Mouse (Mus musculus): ENCODE results near the gene Slc22a13.
"Not testable (repeated sequence)": the region's sequence is repeated elsewhere in the genome, so short reads cannot be mapped to it uniquely, and the experiment has no call there.

Gene Slc22a13
- long read RNA-seq, experiment 1, result 0 reads
- long read RNA-seq, experiment 2, result 0 reads

- intact Hi-C loops (cut with DNase I), result no loop called here
Observed at GRCm38 (mm10) chr9:119208998-119209397, at the start of gene Slc22a13. TSS of gene Slc22a13 (minus strand) at chr9:119209098.

- intact Hi-C loops (cut with DNase I), result no loop called here
Observed at GRCm38 (mm10) chr9:119258128-119258527, 49.2 kb upstream of the Slc22a13 start.

DNA sequence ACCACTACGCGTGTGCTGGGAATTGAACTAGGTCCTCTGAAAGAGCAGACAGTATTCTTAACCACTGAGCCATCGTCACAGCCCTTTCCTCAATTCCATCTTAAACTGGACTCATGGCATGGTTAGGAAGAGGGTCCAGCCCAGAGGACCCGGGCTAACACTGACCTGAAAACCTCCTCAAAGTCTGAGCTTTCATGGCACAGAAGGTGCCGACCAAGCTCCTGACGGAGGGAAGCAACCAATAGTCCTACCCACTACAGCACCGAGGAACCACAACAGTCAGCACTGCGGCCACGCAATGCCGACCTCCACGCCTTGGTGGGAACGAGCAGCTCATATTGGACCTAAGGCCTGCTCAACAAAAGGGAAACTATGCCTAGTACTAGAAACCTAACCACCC, 47.3 kb upstream of the Slc22a13 start:
- intact Hi-C loops (cut with DNase I), result no loop called here

GRCm38 (mm10) chr9:119255096-119255495, 46.2 kb upstream of the Slc22a13 start:
- intact Hi-C loops (cut with DNase I), result no loop called here

DNA sequence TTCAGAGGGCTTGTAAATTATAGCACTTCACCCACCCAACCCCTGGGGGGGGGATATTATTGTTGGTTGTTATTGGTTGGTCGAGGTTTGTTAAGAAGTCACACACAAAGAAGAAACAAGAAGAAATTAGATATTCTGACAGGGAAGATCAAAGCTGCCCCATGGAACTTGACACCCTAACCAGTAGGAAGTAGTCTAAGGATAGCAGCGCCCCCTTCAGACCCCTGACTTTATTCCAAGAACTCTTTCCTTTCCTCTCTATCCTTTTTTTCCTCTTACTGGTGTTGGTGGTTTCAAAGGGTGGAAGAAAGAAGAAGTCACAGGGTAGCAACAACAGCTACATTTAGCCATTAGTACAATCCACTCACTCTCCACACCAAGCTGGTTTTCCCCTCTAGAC, 45.3 kb upstream of the Slc22a13 start:
- intact Hi-C loops (cut with DNase I), result no loop called here

GRCm38 (mm10) chr9:119247996-119248395, 39.1 kb upstream of the Slc22a13 start:
- intact Hi-C loops (cut with DNase I), result no loop called here

DNA sequence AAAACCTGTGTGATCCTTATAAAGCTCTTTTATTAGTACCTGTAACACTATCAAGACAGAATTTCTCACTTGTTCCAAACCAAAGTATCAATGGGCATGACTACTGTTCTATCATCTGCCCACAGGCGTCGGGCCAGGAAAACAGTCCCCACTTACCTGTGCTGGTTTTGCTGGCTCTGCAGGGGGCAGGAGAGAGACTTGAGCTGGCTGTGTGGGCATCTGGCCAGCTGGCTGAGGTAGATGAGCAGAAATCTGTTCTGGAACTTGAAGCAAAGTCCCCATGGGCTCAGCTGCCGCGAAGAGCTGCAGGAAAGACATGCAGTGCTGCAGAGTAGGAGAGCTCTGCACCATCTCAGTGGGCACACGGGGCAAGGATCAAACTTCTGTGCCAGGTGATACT, 37.9 kb upstream of the Slc22a13 start:
- intact Hi-C loops (cut with DNase I), result no loop called here

DNA sequence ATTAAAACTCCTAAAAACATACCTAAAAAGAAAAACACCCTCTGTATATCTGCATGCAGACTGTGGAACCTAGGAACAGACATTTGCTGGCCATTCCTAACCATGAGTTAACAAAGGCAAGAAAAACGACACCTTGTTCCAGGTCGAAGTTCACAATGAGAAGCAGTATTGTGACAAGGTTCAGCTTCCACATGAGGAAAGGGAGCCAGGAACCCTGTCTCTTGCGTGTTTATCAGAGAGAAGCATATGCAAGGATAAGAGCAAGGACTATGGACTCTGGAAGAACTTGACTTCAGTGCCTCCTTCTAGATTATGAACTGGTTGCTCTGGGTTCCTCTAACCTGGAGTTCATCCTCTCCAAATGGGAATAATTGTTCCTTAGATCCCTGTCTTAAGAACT, 35.1 kb upstream of the Slc22a13 start:
- intact Hi-C loops (cut with DNase I), result no loop called here

- intact Hi-C loops (cut with DNase I), result no loop called here
Observed at GRCm38 (mm10) chr9:119241169-119241865, 32.4 kb upstream of the Slc22a13 start.

DNA sequence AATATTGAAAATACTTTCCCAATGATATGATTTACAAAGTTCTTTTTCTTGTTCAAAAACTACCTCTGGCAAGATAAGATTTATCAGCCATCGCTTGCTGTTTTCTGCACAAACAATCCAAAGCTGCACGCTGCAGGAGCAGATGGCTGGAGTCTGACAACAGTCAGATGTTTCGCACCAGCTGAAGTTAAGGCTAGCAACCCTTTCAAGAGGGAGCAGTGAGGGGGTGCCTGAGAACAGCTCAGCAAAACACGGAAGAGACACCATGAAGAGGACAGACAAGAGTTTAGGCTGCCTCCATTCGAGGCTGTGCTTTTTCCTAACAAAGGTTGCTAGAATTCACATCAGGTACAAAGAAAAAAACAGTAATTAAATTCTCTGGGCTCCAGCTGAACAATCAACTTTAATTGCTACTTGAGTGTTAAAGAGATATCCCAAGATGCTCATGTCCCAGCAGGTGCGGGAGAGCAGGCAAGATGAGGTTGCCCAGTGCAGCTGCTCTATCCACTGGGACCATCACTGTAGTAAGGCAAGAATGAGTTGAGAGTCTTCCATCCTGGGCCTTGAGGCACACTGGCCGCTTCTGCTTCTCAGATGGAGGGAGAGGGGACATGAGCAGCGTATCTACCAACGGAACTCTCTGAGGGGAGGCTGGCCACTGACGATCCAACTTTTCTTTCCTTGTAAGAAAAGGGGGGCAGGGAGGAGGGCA, 31.5 kb upstream of the Slc22a13 start:
- intact Hi-C loops (cut with DNase I), result no loop called here

DNA sequence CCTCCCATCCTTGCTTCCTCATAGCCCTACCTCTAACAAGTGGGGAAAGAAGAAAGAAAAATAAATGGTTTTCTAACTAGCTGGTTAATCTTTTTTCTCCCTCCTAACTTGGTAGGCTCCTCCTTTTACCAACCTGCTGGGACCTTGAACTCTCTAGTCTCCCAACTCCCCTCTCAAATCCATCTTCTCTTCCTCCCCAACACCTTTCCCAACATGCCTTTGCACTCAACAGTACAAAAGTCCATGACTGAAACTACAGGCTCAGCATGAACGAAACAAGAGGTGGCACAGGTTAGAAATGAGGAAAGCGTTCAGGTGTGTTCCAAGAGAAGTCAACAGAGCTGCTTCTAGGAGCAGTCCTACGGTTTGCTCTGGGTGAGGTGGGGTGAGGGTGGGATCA, 30.4 kb upstream of the Slc22a13 start:
- intact Hi-C loops (cut with DNase I), result no loop called here

DNA sequence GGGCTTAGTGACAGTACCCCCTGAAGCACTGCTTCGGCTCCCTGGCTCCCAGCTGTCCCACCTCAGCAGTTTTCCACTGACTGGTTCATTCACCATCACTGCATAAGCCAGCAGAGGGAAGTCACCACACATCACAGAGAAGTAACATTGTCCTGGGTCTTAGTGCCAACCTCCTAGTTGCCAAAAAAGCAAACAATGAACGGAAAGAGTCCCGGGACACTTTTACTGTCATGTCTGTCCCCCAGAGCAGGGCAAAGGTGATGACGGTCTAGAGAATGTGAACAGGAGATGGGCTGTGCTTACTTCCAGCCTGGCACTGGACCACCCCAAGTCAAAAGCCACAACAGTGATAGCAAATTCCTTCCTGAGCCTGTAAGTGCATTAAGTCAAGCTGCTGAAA, 29.9 kb upstream of the Slc22a13 start:
- intact Hi-C loops (cut with DNase I), result no loop called here

- intact Hi-C loops (cut with DNase I), result no loop called here
Observed at GRCm38 (mm10) chr9:119231552-119231951, 22.7 kb upstream of the Slc22a13 start.

DNA sequence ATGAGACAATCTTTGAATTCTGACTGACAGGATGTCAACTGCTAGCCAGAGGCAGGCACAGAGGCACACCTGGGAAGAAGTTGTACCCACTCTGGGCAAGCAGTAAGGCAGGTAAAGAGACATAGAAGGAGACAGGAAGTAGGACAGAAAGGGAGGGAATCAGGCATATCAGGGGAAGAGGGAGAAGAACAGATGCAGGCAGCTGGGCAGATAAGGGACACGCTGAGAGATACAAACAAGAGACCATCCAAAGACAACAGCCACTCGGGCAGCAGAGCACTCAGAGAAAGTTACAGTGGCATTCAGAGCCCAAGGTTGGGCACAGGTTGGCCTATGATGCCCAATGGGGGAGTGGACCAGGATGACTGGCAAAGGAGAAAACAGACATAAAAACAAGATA, 21.9 kb upstream of the Slc22a13 start:
- intact Hi-C loops (cut with DNase I), result no loop called here

- intact Hi-C loops (cut with DNase I), result no loop called here
Observed at GRCm38 (mm10) chr9:119220249-119220648, 11.4 kb upstream of the Slc22a13 start.

DNA sequence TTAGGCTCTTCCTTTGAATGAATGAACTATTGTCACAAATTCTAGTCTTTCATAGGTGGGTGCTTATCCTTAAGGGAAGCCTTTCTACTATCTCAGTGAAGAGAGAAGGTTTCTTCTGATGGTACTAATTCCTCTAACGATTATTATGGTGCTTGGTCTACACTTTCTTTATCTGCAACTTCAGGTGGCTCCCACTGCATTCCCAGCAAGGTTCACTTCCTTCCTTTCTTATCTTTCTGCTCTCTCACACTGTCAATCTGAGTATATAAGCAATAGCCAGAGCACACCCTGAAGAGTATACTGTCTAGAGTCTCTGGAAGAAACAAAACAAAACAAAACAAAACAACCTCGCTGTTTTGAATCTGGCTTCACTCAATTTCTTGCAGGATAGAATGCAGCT, 10.8 kb upstream of the Slc22a13 start:
- intact Hi-C loops (cut with DNase I), result no loop called here

DNA sequence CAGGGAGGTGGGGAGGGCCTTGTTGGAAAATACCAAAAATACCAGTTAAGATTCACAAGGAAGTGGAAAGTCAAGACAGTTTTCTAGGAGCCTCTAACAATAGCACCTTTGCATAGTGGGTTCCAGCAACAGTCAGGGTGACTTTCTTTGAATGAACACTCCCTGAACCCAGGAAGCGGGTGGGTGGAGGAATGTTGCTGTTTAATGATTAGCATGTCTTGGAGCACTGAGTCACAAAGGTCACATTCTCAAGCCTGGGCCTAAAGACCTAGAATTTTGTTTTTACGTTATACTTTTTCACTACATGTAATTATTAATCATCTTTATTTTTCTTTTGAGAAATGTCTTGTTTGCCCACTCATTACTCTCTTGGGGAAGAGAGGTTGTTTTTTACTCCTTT, 6.4 kb upstream of the Slc22a13 start:
- intact Hi-C loops (cut with DNase I), result not testable (repeated sequence)

DNA sequence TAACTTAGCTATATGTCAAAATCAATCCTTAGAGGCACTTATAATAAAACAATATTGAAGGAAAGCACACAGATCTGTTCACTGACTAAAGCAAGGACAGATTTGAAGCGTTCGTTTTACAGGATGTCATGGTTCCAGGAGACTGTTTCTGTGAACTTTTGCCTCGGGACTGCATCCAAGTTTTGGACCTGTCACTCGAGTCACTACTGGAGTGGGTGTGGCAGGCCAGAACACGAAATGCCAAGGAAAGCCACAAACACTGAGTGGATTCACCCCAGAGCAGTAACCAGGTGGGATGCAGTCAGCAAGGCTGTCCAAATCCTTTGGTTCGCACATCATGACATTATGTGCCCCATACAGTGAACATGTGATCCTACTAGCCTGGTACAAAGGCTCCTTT, 5.7 kb upstream of the Slc22a13 start:
- intact Hi-C loops (cut with DNase I), result no loop called here

DNA sequence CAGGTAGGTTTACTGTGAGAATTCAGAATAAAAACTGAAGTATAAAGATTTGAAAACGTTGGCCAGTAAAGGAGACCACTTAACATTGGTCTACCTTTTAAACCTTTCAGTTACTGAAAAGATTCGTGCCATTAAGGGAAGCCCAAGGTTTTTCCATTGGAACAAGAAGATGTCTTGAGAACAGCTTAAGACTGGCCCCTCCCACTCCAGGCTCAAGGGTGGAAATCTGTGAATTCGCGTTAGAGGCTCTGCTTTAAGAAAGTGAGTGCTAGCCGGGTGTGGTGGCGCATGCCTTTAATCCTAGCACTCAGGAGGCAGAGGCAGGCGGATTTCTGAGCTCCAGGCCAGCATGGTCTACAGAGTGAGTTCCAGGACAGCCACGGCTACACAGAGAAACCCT, 4.1 kb upstream of the Slc22a13 start:
- intact Hi-C loops (cut with DNase I), result no loop called here

- intact Hi-C loops (cut with DNase I), result no loop called here
Observed at GRCm38 (mm10) chr9:119207113-119207512, 1.8 kb downstream of the Slc22a13 start.

DNA sequence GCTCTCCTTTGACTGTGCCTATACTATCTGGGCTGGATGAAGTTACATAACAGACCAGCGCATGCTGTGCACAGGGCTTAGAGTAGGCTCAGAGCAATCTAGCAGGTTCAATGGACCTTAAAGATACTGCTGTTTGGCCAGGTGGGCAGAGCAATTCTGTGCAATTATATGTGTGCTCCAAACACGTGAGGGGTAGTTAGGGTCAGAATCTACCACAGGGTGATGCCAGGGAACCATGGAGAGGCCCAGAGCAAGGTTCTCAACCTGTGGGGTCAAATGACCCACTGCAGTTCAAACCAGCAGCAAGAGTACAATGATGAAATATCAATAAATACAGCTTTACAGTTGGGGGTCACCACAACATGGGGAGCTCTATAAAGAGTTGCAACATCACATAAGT, 2.2 kb downstream of the Slc22a13 start:
- intact Hi-C loops (cut with DNase I), result no loop called here

DNA sequence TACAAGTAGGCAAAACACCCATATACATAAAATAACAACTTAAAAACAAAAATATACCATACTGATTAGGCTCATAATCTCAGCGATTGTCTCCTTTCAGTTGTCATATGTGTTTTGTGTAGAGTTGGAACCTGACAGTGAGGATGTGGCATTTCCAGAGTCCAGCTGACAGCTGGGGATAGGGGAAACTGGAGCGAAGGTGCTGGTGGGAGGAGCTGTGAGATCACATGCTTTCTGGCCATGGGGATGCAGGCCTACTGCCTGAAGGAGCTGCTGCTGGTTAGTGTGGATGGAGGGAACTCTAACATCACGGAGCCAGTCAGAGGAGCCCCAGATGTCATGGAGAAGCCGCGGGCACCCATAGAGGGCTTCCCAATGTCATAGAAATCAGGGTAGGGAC, 3.1 kb downstream of the Slc22a13 start:
- intact Hi-C loops (cut with DNase I), result no loop called here

GRCm38 (mm10) chr9:119203617-119204016, 5.3 kb downstream of the Slc22a13 start:
- intact Hi-C loops (cut with DNase I), result no loop called here
